Mouse (Mus musculus) T-cell, adult 2 months (primary cell): Measurements from ENCODE around the gene Nat10.

ENCODE experiments used
- DNase-seq: peaks from one replicate; pipeline ENCODE4 v3.0.0; 2022; ENCODE audit warnings: low spot score

Gene Nat10

GRCm38 (mm10) chr2:103745481-103745880, 15.6 kb downstream of the Nat10 start:
- no peak for DNase-seq

GRCm38 (mm10) chr2:103743988-103744387, 17.1 kb downstream of the Nat10 start:
- DNase-seq = peak; percentile 63

- DNase-seq = no peak
Observed at GRCm38 (mm10) chr2:103743536-103743935, 17.5 kb downstream of the Nat10 start.

GRCm38 (mm10) chr2:103742821-103743220, 18.2 kb downstream of the Nat10 start:
- DNase-seq = no peak

GRCm38 (mm10) chr2:103731423-103731822, 29.6 kb downstream of the Nat10 start:
- DNase-seq = no peak

- no peak for DNase-seq
Observed at GRCm38 (mm10) chr2:103730999-103731398, 30.1 kb downstream of the Nat10 start.

- no peak for DNase-seq
Observed at GRCm38 (mm10) chr2:103728027-103728540, 33.0 kb downstream of the Nat10 start.

GRCm38 (mm10) chr2:103724521-103724920, 36.5 kb downstream of the Nat10 start:
- no peak for DNase-seq

GRCm38 (mm10) chr2:103719292-103719646, 41.8 kb downstream of the Nat10 start:
- no peak for DNase-seq

GRCm38 (mm10) chr2:103718594-103719291, 42.3 kb downstream of the Nat10 start:
- DNase-seq = peak; percentile 73

- DNase-seq = no peak
Observed at GRCm38 (mm10) chr2:103714412-103714811, 46.7 kb downstream of the Nat10 start.

- no peak for DNase-seq
Observed at GRCm38 (mm10) chr2:103713831-103714230, 47.2 kb downstream of the Nat10 start.

GRCm38 (mm10) chr2:103710849-103711248, 50.2 kb downstream of the Nat10 start:
- no peak for DNase-seq

GRCm38 (mm10) chr2:103707056-103707776, 53.9 kb downstream of the Nat10 start:
- no peak for DNase-seq

GRCm38 (mm10) chr2:103706226-103706625, 54.8 kb downstream of the Nat10 start:
- DNase-seq = no peak

- no peak for DNase-seq
Observed at GRCm38 (mm10) chr2:103705826-103706225, 55.2 kb downstream of the Nat10 start.

GRCm38 (mm10) chr2:103703865-103704264, 57.2 kb downstream of the Nat10 start:
- no peak for DNase-seq

- DNase-seq = peak; percentile 26
Observed at GRCm38 (mm10) chr2:103703336-103703735, 57.7 kb downstream of the Nat10 start.

GRCm38 (mm10) chr2:103700514-103700913, 60.6 kb downstream of the Nat10 start:
- no peak for DNase-seq

- DNase-seq = no peak
Observed at GRCm38 (mm10) chr2:103696177-103696576, 64.9 kb downstream of the Nat10 start.

GRCm38 (mm10) chr2:103694777-103695563, 66.1 kb downstream of the Nat10 start:
- DNase-seq = no peak

- no peak for DNase-seq
Observed at GRCm38 (mm10) chr2:103692810-103693209, 68.3 kb downstream of the Nat10 start.

- DNase-seq = no peak
Observed at GRCm38 (mm10) chr2:103691278-103691677, 69.8 kb downstream of the Nat10 start.
